Mouse (Mus musculus) lung, postnatal 0 days (tissue): ENCODE results near the gene Il1rn. TPM values are rescaled to one million over a fixed set of nuclear protein-coding genes. Genes with fewer than 3 reads are reported as not detected.

Source experiments
- ATAC-seq: fragments of 200-750 bp; cut with Nextera tagmentation; 2 replicates; pipeline ENCODE4 v1.8.0; 2017; ENCODE audit warnings: moderate library complexity
- DNase-seq: peaks from one replicate; pipeline ENCODE4 v3.0.0-alpha.2; 2016; ENCODE audit warnings: low spot score
- H3K27ac ChIP-seq: fragments of 300-500 bp; sonication (generic); 2 replicates; pipeline ENCODE4 v1.5.1; 2014; ENCODE audit warnings: antibody characterized with exemption, mild to moderate bottlenecking, low read length, mixed read lengths
- H3K27me3 ChIP-seq: fragments of 300-500 bp; sonication (generic); replicated peaks from 2 replicates; pipeline ENCODE4 v1.6.1; 2014; ENCODE audit warnings: low read length, mixed read lengths; ENCODE audit not compliant: insufficient read depth
- H3K36me3 ChIP-seq: fragments of 300-500 bp; sonication (generic); 2 replicates; pipeline ENCODE4 v1.6.1; 2014; ENCODE audit warnings: low read length, mixed read lengths; ENCODE audit not compliant: insufficient read depth
- H3K4me1 ChIP-seq: fragments of 300-500 bp; sonication (generic); 2 replicates; pipeline ENCODE4 v1.6.1; 2014; ENCODE audit warnings: antibody characterized with exemption, low read depth, low read length, mixed read lengths; ENCODE audit not compliant: insufficient read depth
- H3K4me2 ChIP-seq: fragments of 300-500 bp; sonication (generic); replicated peaks from 2 replicates; pipeline ENCODE4 v1.6.1; 2014; ENCODE audit warnings: low read depth, mild to moderate bottlenecking, low read length, moderate library complexity, mixed read lengths
- H3K4me3 ChIP-seq: fragments of 300-500 bp; sonication (generic); 2 replicates; pipeline ENCODE4 v1.5.1; 2014; ENCODE audit warnings: low read depth, low read length
- H3K9ac ChIP-seq: fragments of 300-500 bp; sonication (generic); replicated peaks from 2 replicates; pipeline ENCODE4 v1.6.1; 2014; ENCODE audit warnings: low read depth, mild to moderate bottlenecking
- H3K9me3 ChIP-seq: fragments of 300-500 bp; sonication (generic); 2 replicates; pipeline ENCODE4 v1.6.1; 2016; ENCODE audit warnings: low read length, mixed read lengths
- CTCF ChIP-seq: IDR thresholded peaks from 2 replicates; pipeline ENCODE4 v1.5.1; 2016; ENCODE audit warnings: antibody characterized with exemption, mild to moderate bottlenecking
- EP300 ChIP-seq: IDR thresholded peaks from 2 replicates; pipeline ENCODE4 v1.6.1; 2016; ENCODE audit warnings: antibody characterized with exemption, mild to moderate bottlenecking, control low read depth
- WGBS: fragments of 180-500 bp; shearing (Covaris S2); extraction: QIAGEN DNeasy Blood & Tissue Kit; methylation state at CpG from one replicate; pipeline ENCODE4 v1.1.7; 2014; 5-methylcytosine and 5-hydroxymethylcytosine counted together
- polyA plus RNA-seq: library from polyadenylated mRNA; unstranded; fragments of >200 nt; fragmentation: Nextera tagmentation; extraction: Ambion mirVana; gene quantifications from 2 replicates; pipeline ENCODE4 v1.2.1, GENCODE M21; 2015

The Il1rn gene
- polyA plus RNA-seq, 1 experiment from 2014 or later, result 9.0 TPM

- WGBS, result 66% methylated on average over 14 of the region's 14 CpGs
- TF ChIP-seq EP300, result no peak
- no peak for TF ChIP-seq CTCF
- Histone ChIP-seq H3K4me2 (0 out of 2 replicates have a peak overlapping the region, but pooled peaks have one; percentile 11), H3K36me3 (no peaks in the 10 kb centered on the region), H3K27me3 (no peaks in the 10 kb centered on the region), H3K9me3 (no peaks in the 10 kb centered on the region), H3K4me3 (no peak overlapping the region), H3K27ac (no peak overlapping the region), H3K4me1 (no peaks in the 10 kb centered on the region), H3K9ac (no peak overlapping the region)
- peak; percentile 44 for ATAC-seq
- peak; percentile 30 for DNase-seq
These were observed 48.7 kb downstream of the Il1rn start for GRCm38 (mm10) chr2:24385111-24385961.

GRCm38 (mm10) chr2:24386158-24386963, 49.7 kb downstream of the Il1rn start:
- WGBS, result 74% methylated on average over 21 of the region's 21 CpGs
- H3K4me2 ChIP-seq, result no peak overlapping the region
- no peak overlapping the region for H3K27ac ChIP-seq
- 0 out of 2 replicates have a peak overlapping the region, but pooled peaks have one; percentile 10 for H3K4me3 ChIP-seq
- H3K9ac ChIP-seq, result no peak overlapping the region
- ATAC-seq (no peak; the same call in 1 of the 2 replicates), DNase-seq (no peak)
- TF ChIP-seq EP300 (no peak), CTCF (no peak)
- H3K4me1 ChIP-seq, result no peaks in the 10 kb centered on the region
- H3K27me3 ChIP-seq, result no peaks in the 10 kb centered on the region
- H3K36me3 ChIP-seq, result no peaks in the 10 kb centered on the region
- no peaks in the 10 kb centered on the region for H3K9me3 ChIP-seq

- Histone ChIP-seq H3K27me3 (no peaks in the 10 kb centered on the region), H3K9ac (no peak overlapping the region), H3K36me3 (no peaks in the 10 kb centered on the region), H3K27ac (no peak overlapping the region), H3K9me3 (no peaks in the 10 kb centered on the region), H3K4me3 (0 out of 2 replicates have a peak overlapping the region, but pooled peaks have one; percentile 10), H3K4me1 (no peaks in the 10 kb centered on the region), H3K4me2 (no peak overlapping the region)
- ATAC-seq (no peak), DNase-seq (no peak)
- TF ChIP-seq CTCF (no peak), EP300 (no peak)
- WGBS, result 92% methylated on average over 2 of the region's 2 CpGs
These were observed 50.3 kb downstream of the Il1rn start for GRCm38 (mm10) chr2:24386964-24387320.

DNA sequence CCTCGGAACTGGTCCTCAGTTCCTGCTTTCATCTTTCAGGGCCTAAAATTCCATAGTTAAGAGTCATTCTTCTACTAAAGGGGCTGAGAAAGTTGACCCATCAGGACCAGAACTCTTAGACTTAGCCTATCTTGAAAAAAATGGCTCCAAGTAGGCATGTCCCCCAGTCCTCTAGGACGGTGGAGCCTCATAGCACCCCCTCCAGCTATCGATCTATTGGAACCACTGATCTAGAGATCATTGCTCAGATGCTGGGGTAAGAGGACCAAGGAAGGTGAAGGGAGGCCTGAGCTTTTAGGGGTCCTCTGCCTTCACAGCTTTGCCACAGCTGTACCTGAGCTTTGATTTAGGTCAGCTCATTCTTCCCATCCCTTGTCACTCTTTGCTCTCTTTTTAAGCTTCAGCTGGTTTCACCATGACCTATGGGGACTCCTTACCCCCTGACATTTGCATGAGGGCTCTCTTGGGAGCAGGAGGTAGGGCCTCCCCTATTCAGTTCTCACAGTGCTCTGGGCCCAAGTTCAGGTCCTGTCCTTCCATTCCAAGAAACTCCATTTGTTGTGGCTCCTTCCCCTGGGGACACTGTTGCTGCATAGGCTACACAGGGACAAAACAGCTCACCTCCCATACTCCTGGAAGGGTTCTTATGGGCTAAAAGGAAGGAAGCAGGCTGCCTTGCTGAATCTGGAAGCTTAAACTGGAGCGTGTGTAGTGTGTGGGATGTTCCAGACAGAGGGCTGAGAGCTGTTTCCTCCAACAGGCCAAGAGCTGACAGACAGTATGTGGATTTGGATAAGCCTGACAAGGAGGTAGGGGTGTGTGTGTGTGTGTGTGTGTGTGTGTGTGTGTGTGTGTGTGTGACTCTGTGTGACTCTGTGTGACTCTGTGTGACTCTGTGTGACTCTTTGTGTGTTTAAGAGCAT, 51.0 kb downstream of the Il1rn start:
- ATAC-seq, result no peak
- TF ChIP-seq CTCF (no peak), EP300 (no peak)

DNA sequence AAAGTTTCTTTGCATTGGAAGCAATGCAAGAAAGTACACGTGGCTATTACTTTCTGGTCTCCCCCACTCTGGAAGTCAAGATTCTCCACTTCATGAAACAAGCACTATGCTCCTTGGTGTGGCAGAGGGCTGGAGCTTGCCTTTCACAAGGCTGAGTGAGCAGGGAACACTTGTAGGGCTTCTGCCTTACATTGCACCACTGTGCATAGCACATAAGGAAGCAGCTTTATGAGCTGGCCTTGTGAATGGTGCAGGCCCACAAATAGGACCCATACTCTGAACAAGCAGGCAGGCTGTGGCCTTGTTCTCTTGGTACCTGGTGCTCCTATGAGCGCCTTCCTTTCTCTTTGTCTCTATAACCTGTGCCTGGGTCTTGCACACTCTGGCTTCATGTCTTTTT, 56.6 kb downstream of the Il1rn start:
- no peak overlapping the region for H3K9ac ChIP-seq
- no peak for DNase-seq
- TF ChIP-seq EP300, result no peak
- TF ChIP-seq CTCF, result no peak
- no peaks in the 10 kb centered on the region for H3K27me3 ChIP-seq
- 80% methylated on average over 2 of the region's 2 CpGs for WGBS
- H3K4me1 ChIP-seq, result no peaks in the 10 kb centered on the region
- H3K36me3 ChIP-seq, result no peaks in the 10 kb centered on the region
- ATAC-seq, result no peak
- no peaks in the 10 kb centered on the region for H3K9me3 ChIP-seq
- H3K4me2 ChIP-seq, result no peak overlapping the region
- no peak overlapping the region for H3K27ac ChIP-seq
- H3K4me3 ChIP-seq, result no peak overlapping the region

More for the DNA sequence above, 51.0 kb downstream of the Il1rn start:
- Histone ChIP-seq H3K9ac (no peak overlapping the region), H3K27me3 (no peaks in the 10 kb centered on the region), H3K4me3 (no peak overlapping the region), H3K36me3 (no peaks in the 10 kb centered on the region), H3K9me3 (no peaks in the 10 kb centered on the region), H3K4me2 (no peak overlapping the region), H3K27ac (no peak overlapping the region), H3K4me1 (no peaks in the 10 kb centered on the region)
- 76% methylated on average over 4 of the region's 4 CpGs for WGBS
- DNase-seq, result no peak
